Mouse (Mus musculus): ENCODE measurements at regions not wholly inside any gene's neighbourhood (a gene's known extent, or its start where the extent isn't known, plus 50 kb on each side); places are given as distances from the start of the nearest gene placed in this dataset.
A peak's percentile ranks its signal among the peaks of the same experiment; 100 is the strongest.

DNA sequence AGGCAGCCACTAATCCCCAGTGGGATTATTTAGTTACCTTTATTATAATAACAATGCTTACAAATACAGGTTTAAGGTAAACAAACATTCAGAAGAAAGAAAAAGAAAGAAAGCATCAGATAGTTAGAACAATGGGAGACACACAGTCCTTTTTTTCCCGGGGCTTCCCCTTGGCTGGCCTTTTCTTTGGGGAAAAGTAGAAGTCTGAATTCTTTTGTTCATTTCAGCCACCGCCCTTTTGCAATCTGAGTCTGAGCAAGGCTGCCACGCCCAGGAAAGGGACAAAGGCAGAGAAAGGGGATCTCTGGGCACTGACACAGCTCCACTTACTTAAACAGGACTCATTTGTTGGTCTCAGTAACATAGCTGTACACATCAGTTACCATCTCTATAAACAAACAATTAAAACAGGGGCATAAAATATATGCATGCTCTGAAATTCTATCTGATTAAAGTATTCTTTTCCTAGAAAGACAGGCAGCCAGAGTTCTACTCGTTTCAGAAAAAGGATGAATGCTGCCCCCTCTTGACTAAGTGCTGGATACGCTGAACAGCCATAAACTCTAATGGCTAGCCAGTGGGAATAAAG is 93.5 kb upstream of the Zbtb20 start:
- H3K27ac ChIP-seq (ENCODE audit: low read depth, low read length), result peak overlapping the region; percentile 73
- TF ChIP-seq CTCF (IDR thresholded peaks at IDR 0.05), result peak; percentile 87
- DNase-seq (ENCODE audit: low spot score), result peak; percentile 91
- H3K9ac ChIP-seq (replicated peaks; ENCODE audit: low read length, poor library complexity, severe bottlenecking), result 0 out of 2 replicates have a peak overlapping the region, but pooled peaks have one; percentile 39
- no peaks in the 10 kb centered on the region for H3K9me3 ChIP-seq (ENCODE audit: low read length)
- peaks cover 12% of the 10 kb centered on the region; the same call in 1 of the 2 replicates for H3K4me1 ChIP-seq (ENCODE audit: insufficient read depth, low read length)
- no peaks in the 10 kb centered on the region for H3K27me3 ChIP-seq (ENCODE audit: insufficient read depth, low read length)
- H3K4me3 ChIP-seq (ENCODE audit: low read depth, low read length), result no peak overlapping the region
- ATAC-seq (ENCODE audit: low FRiP score), result peak; percentile 77
- 0% methylated on average over 5 of the region's 5 CpGs for WGBS
- H3K4me2 ChIP-seq (ENCODE audit: low read depth, low read length, poor library complexity, severe bottlenecking), result peak overlapping the region; percentile 26; the same call in 1 of the 2 replicates
- H3K36me3 ChIP-seq (ENCODE audit: insufficient read depth, low read length), result no peaks in the 10 kb centered on the region

DNA sequence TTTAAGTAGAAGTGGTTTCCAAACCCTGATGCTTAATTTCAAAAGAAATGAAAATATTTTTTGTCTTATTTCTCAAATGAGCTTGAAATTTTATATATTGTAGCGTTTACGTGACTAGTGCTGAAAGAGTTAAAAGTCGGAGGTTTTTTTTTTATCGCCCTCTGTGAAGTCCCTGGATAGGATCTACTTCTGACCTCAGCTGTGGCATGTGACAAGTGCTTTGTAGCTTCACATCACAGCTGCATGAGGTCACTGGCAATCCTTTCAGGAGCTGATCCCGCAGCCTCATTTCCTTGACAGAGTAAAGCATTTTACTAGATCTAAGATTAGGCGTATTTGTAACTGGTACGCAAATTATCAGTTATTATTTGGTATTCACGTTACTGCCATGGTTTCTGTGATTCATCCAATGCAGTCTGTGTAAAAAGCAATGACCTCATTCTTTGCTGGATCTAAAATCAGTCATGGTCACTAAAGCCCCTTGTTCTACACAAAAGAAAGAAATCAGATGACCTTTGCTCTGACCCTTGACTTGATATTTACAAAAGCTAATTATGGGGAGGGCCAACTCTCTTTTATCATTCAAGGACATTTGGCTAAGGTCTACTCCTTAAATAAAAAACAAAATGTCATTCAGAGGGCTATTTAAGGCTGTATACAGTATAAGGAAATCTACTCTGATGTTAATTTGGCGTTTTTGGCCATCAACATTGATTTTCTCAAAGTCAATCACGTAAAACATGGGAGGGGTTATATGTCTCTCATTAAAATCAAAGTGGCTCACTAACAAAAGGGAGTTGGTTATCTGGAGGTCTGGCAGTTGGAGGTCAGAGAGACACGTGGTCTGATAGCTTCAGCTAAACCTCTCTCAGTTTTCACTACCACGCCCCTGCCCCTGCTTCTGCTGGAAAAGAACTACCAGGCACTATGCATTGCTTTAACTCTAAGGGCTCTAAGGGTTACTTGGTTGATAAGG is 94.3 kb upstream of the Zbtb20 start:
- Histone ChIP-seq H3K27ac (ENCODE audit: low read depth, low read length) (peak overlapping the region; percentile 73; the same call in 1 of the 2 replicates), H3K9ac (replicated peaks; ENCODE audit: low read length, poor library complexity, severe bottlenecking) (0 out of 2 replicates have a peak overlapping the region, but pooled peaks have one; percentile 39), H3K9me3 (ENCODE audit: low read length) (no peaks in the 10 kb centered on the region), H3K4me2 (ENCODE audit: low read depth, low read length, poor library complexity, severe bottlenecking) (peak overlapping the region; percentile 26; the same call in 1 of the 2 replicates), H3K36me3 (ENCODE audit: insufficient read depth, low read length) (no peaks in the 10 kb centered on the region), H3K27me3 (ENCODE audit: insufficient read depth, low read length) (no peaks in the 10 kb centered on the region), H3K4me1 (ENCODE audit: insufficient read depth, low read length) (peaks cover 12% of the 10 kb centered on the region; the same call in 1 of the 2 replicates), H3K4me3 (ENCODE audit: low read depth, low read length) (no peak overlapping the region)
- DNase-seq (ENCODE audit: low spot score) (peak; percentile 61), ATAC-seq (ENCODE audit: low FRiP score) (peak; percentile 60; the same call in 1 of the 2 replicates)
- TF ChIP-seq CTCF (IDR thresholded peaks at IDR 0.05), result no peak
- 7% methylated on average over 12 of the region's 12 CpGs for WGBS

GRCm38 (mm10) chr16:42779957-42780356 is 95.7 kb upstream of the Zbtb20 start:
- Histone ChIP-seq H3K27me3 (ENCODE audit: insufficient read depth, low read length) (no peaks in the 10 kb centered on the region), H3K27ac (ENCODE audit: low read depth, low read length) (no peak overlapping the region), H3K4me3 (ENCODE audit: low read depth, low read length) (no peak overlapping the region), H3K9me3 (ENCODE audit: low read length) (no peaks in the 10 kb centered on the region), H3K9ac (replicated peaks; ENCODE audit: low read length, poor library complexity, severe bottlenecking) (no peak overlapping the region), H3K36me3 (ENCODE audit: insufficient read depth, low read length) (no peaks in the 10 kb centered on the region), H3K4me2 (ENCODE audit: low read depth, low read length, poor library complexity, severe bottlenecking) (no peak overlapping the region), H3K4me1 (ENCODE audit: insufficient read depth, low read length) (peaks cover 12% of the 10 kb centered on the region; the same call in 1 of the 2 replicates)
- no peak for TF ChIP-seq CTCF (IDR thresholded peaks at IDR 0.05)
- ATAC-seq (ENCODE audit: low FRiP score), result no peak
- no peak for DNase-seq (ENCODE audit: low spot score)
- 77% methylated on average over 3 of the region's 3 CpGs for WGBS

- Histone ChIP-seq H3K36me3 (ENCODE audit: insufficient read depth, low read length) (no peaks in the 10 kb centered on the region), H3K27me3 (ENCODE audit: insufficient read depth, low read length) (no peaks in the 10 kb centered on the region), H3K4me1 (ENCODE audit: insufficient read depth, low read length) (no peaks in the 10 kb centered on the region), H3K27ac (ENCODE audit: low read depth, low read length) (no peak overlapping the region), H3K4me2 (ENCODE audit: low read depth, low read length, poor library complexity, severe bottlenecking) (no peak overlapping the region), H3K4me3 (ENCODE audit: low read depth, low read length) (no peak overlapping the region), H3K9ac (replicated peaks; ENCODE audit: low read length, poor library complexity, severe bottlenecking) (no peak overlapping the region), H3K9me3 (ENCODE audit: low read length) (no peaks in the 10 kb centered on the region)
- no peak for TF ChIP-seq CTCF (IDR thresholded peaks at IDR 0.05)
- ATAC-seq (ENCODE audit: low FRiP score) (no peak), DNase-seq (ENCODE audit: low spot score) (no peak)
- 69% methylated on average over 2 of the region's 2 CpGs for WGBS
These were observed 103.0 kb upstream of the Zbtb20 start for GRCm38 (mm10) chr16:42772640-42773039.

GRCm38 (mm10) chr16:42770199-42770598 is 105.5 kb upstream of the Zbtb20 start:
- Histone ChIP-seq H3K9ac (replicated peaks; ENCODE audit: low read length, poor library complexity, severe bottlenecking) (no peak overlapping the region), H3K27me3 (ENCODE audit: insufficient read depth, low read length) (no peaks in the 10 kb centered on the region), H3K4me1 (ENCODE audit: insufficient read depth, low read length) (no peaks in the 10 kb centered on the region), H3K4me2 (ENCODE audit: low read depth, low read length, poor library complexity, severe bottlenecking) (no peak overlapping the region), H3K4me3 (ENCODE audit: low read depth, low read length) (no peak overlapping the region), H3K9me3 (ENCODE audit: low read length) (no peaks in the 10 kb centered on the region), H3K27ac (ENCODE audit: low read depth, low read length) (no peak overlapping the region), H3K36me3 (ENCODE audit: insufficient read depth, low read length) (no peaks in the 10 kb centered on the region)
- DNase-seq (ENCODE audit: low spot score) (no peak), ATAC-seq (ENCODE audit: low FRiP score) (no peak)
- no peak for TF ChIP-seq CTCF (IDR thresholded peaks at IDR 0.05)
- WGBS, result 60% methylated on average over 1 of the region's 1 CpGs

DNA sequence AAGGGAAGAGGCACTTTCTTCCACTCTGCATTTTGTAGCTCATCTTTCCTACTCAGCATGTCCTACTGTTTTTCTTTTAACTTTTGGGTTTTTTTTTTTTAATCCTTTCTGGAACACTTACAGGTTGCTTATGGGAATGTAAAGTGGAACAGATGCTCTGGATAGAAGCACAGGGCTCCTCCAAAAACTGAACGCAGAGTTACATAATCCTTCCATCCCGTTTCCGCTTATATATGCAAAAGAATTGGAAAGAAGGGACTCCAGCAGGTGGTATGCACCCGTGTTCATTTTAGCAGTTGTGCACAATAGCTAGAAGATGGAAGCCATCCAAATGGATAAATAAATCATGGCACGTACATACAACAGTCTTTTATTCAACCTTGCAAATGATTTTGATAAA is 127.0 kb upstream of the Zbtb20 start:
- TF ChIP-seq CTCF (IDR thresholded peaks at IDR 0.05), result no peak
- 65% methylated on average over 5 of the region's 5 CpGs for WGBS
- H3K4me1 ChIP-seq (ENCODE audit: insufficient read depth, low read length), result no peaks in the 10 kb centered on the region
- no peak for ATAC-seq (ENCODE audit: low FRiP score)
- H3K9ac ChIP-seq (replicated peaks; ENCODE audit: low read length, poor library complexity, severe bottlenecking), result no peak overlapping the region
- H3K9me3 ChIP-seq (ENCODE audit: low read length), result no peaks in the 10 kb centered on the region
- H3K4me2 ChIP-seq (ENCODE audit: low read depth, low read length, poor library complexity, severe bottlenecking), result no peak overlapping the region
- H3K36me3 ChIP-seq (ENCODE audit: insufficient read depth, low read length), result no peaks in the 10 kb centered on the region
- no peak for DNase-seq (ENCODE audit: low spot score)
- no peak overlapping the region for H3K4me3 ChIP-seq (ENCODE audit: low read depth, low read length)
- H3K27me3 ChIP-seq (ENCODE audit: insufficient read depth, low read length), result no peaks in the 10 kb centered on the region
- no peak overlapping the region for H3K27ac ChIP-seq (ENCODE audit: low read depth, low read length)

Measured in midbrain, postnatal 0 days (tissue).